Mouse (Mus musculus) naive thymus-derived CD4-positive, alpha-beta T cell, adult 2 months (primary cell): ENCODE results near the gene Slfn1.
"Not testable (repeated sequence)": the region's sequence is repeated elsewhere in the genome, so short reads cannot be mapped to it uniquely, and the experiment has no call there.

ENCODE experiments used
- DNase-seq: peaks from one replicate; pipeline ENCODE4 v3.0.0-alpha.2; 2011; ENCODE audit warnings: low read depth

Gene Slfn1

DNA sequence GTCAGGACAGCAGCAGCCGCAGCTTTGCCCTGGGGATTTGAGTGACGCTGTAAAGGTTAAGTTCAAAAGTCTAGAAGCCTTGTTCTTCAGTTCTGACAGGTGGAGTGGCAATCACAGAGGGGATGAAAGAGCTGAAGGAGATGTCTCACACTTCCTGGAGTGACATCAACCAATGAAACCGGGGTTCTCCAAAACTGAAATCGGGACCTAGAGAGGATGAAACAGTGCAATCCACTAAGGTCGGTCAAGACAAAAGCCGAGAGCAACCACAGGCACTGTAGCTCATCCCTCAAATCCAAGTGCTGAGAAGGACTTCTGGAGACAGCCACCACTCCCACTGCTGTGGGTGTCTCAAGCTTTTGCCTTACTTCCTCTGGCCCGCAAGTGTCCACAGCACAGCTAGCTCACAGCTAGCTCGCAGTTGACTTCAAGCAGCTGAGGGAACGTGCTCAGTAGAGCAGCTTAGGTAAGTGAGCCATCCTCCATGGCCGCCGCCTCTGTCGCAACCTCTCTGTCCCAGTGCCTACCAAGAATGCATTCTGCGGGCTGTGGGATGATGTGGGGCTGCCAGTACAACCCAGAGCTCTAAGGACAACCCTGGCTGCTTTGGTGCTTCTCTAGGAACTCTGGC lies at the start of gene Slfn1:
Slfn1 (plus strand) TSS at position 253 of the 631 bp plus-strand sequence.
- peak; percentile 81 for DNase-seq

GRCm38 (mm10) chr11:83067982-83068694 lies 48.5 kb upstream of the Slfn1 start:
- DNase-seq = peak; percentile 50

- no peak for DNase-seq
Observed at GRCm38 (mm10) chr11:83070321-83070970, 46.2 kb upstream of the Slfn1 start.

- peak; percentile 91 for DNase-seq
Observed at GRCm38 (mm10) chr11:83077714-83078422, 38.8 kb upstream of the Slfn1 start.

GRCm38 (mm10) chr11:83078423-83079140 lies 38.1 kb upstream of the Slfn1 start:
- DNase-seq = peak; percentile 69

GRCm38 (mm10) chr11:83079487-83080199 lies 37.0 kb upstream of the Slfn1 start:
- DNase-seq = peak; percentile 91

DNA sequence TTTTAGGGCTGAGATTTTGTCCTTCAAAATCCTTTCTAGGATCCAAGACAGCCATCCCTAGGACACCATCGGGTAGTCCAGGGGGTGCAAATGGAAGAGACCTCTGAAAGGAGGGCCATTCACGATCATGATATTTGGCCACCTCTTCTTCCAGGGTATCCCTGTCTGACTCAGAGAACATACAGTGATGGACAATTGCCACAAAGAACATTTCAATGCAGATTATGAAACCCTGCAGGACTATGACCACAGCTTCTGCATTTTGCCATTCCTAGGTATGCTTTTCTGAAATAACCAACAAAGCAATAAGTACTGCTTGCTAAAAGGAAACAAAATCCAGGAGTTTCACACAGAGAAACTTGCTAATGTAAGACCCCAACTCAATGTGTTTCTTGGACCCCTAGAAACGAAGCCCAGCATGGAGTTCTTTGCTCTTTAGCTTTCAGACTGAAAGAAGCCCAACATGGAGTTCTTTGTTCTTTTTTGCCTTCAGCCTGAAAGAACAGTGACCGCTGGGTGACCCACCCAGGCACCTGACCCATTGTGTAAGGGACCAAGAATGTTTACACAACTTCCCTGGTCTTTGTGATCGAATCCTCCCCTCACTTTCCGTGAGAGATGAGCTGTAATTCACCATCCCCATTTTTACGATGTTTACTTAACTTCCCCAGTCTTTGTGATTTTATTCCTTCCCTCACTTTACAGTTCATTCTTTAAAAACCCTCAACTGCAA lies 33.7 kb upstream of the Slfn1 start:
- DNase-seq = no peak

DNA sequence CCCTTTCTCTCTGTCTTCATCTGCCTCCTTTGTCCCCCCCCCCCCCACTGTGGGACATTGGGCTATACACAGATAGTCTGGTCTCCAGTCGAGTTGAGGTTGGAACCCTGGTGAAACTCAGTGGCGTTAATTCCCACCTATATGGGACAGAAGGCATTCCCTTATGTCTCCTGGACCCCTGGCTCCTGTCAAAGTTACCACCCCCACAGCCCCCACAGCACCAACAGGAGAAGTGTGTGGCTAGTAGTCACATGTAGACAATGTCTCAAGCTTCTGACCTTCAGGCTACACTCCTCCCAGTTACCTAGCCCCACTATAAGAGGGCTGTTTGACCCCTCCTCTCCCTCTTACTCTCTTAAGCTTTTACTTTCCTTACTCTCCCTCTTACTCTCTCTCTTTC lies 32.5 kb upstream of the Slfn1 start:
- peak; percentile 3 for DNase-seq

GRCm38 (mm10) chr11:83084761-83085160 lies 31.9 kb upstream of the Slfn1 start:
- DNase-seq = peak; percentile 8

DNA sequence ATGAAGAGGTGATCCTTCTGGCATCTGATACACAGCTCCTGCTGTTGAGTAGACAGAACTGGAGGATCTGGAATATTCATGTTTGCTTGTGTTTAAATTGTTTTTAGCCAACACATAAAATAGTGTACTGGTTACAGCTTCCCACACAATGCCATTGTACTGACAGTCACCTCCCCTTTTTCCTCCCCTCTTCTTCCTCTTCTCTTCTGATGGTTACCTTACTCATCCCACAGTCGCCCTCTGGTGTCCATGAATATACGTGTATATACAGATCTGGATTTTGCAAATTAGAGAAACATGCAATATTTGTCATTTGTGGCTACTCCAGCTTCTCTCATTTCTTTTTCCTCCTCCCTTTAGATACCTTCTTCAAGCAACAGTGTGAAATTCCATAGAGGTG lies 1.5 kb upstream of the Slfn1 start:
- peak; percentile 88 for DNase-seq

GRCm38 (mm10) chr11:83118056-83118455 lies 1.4 kb downstream of the Slfn1 start:
- peak; percentile 72 for DNase-seq

- no peak for DNase-seq
Observed at GRCm38 (mm10) chr11:83121131-83121685, 4.6 kb downstream of the Slfn1 start.

- no peak for DNase-seq
Observed at GRCm38 (mm10) chr11:83123198-83123597, 6.5 kb downstream of the Slfn1 start.

DNA sequence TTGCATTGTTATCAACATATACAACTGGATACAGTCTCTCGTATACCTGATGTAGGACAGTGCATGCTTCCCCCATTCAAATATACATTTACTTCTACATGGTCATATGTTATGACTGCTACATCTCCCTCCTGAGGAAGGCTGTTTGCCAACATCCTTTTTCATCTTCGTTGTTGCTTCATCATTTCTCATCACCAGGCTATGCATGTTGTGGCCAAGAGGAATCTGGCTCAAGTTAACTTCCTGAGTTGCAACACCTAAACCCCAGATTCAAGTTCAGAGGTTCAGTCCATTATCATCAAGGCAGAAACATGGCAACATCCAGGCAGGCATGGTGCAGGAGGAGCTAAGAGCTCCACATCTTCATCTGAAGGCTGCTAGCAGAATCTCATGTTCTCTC lies 8.3 kb downstream of the Slfn1 start:
- DNase-seq = no peak

GRCm38 (mm10) chr11:83125633-83126032 lies 9.0 kb downstream of the Slfn1 start:
- DNase-seq = not testable (repeated sequence)

GRCm38 (mm10) chr11:83137253-83137652 lies 20.6 kb downstream of the Slfn1 start:
- not testable (repeated sequence) for DNase-seq

- not testable (repeated sequence) for DNase-seq
Observed at GRCm38 (mm10) chr11:83148939-83149338, 32.3 kb downstream of the Slfn1 start.
